Mouse (Mus musculus) forebrain, embryonic 14.5 days (tissue): ENCODE data around the gene Trpm3. TPM values are rescaled to one million over a fixed set of nuclear protein-coding genes. Genes with fewer than 3 reads are reported as not detected.

Source experiments
- ATAC-seq: fragments of 200-750 bp; cut with Nextera tagmentation; 2 replicates; pipeline ENCODE4 v1.8.0; 2017; ENCODE audit warnings: mild to moderate bottlenecking, moderate library complexity
- DNase-seq: peaks from one replicate; pipeline ENCODE4 v3.0.0-alpha.2; 2015; ENCODE audit warnings: low spot score
- H3K27ac ChIP-seq: fragments of 300-500 bp; sonication (generic); 2 replicates; pipeline ENCODE4 v1.5.1; 2014; ENCODE audit warnings: low read depth, mild to moderate bottlenecking, control low read depth, low read length, moderate library complexity
- H3K27me3 ChIP-seq: fragments of 300-500 bp; sonication (generic); replicated peaks from 2 replicates; pipeline ENCODE4 v1.6.1; 2014; ENCODE audit warnings: low read length, control low read depth, mixed read lengths; ENCODE audit not compliant: control insufficient read depth, insufficient read depth
- H3K36me3 ChIP-seq: fragments of 300-500 bp; sonication (generic); 2 replicates; pipeline ENCODE4 v1.6.1; 2014; ENCODE audit warnings: low read length, control low read depth; ENCODE audit not compliant: control insufficient read depth, insufficient read depth
- H3K4me1 ChIP-seq: fragments of 300-500 bp; sonication (generic); 2 replicates; pipeline ENCODE4 v1.6.1; 2014; ENCODE audit warnings: antibody characterized with exemption, low read length, control low read depth; ENCODE audit not compliant: control insufficient read depth, insufficient read depth
- H3K4me2 ChIP-seq: fragments of 300-500 bp; sonication (generic); 2 replicates; pipeline ENCODE4 v1.6.1; 2014; ENCODE audit warnings: mild to moderate bottlenecking, control low read depth, low read length
- H3K4me3 ChIP-seq: fragments of 300-500 bp; sonication (generic); 2 replicates; pipeline ENCODE4 v1.5.1; 2014; ENCODE audit warnings: low read depth, low read length, control low read depth
- H3K9ac ChIP-seq: fragments of 300-500 bp; sonication (generic); 2 replicates; pipeline ENCODE4 v1.6.1; 2014; ENCODE audit warnings: mild to moderate bottlenecking, low read length, control low read depth, moderate library complexity
- H3K9me3 ChIP-seq: fragments of 300-500 bp; sonication (generic); replicated peaks from 2 replicates; pipeline ENCODE4 v1.6.1; 2016; ENCODE audit warnings: low read length, control low read depth, mixed read lengths; ENCODE audit not compliant: control insufficient read depth
- WGBS: fragments of 180-500 bp; shearing (Covaris S2); extraction: QIAGEN DNeasy Blood & Tissue Kit; methylation state at CpG from one replicate; pipeline ENCODE4 v1.1.7; 2014; 5-methylcytosine and 5-hydroxymethylcytosine counted together
- polyA plus RNA-seq: library from polyadenylated mRNA; unstranded; fragments of >200 nt; fragmentation: Nextera tagmentation; extraction: Ambion mirVana; gene quantifications from 2 replicates; pipeline ENCODE4 v1.2.1, GENCODE M21; 2014

Trpm3 gene
- polyA plus RNA-seq, 1 experiment from 2014 or later: 10.7 TPM

DNA sequence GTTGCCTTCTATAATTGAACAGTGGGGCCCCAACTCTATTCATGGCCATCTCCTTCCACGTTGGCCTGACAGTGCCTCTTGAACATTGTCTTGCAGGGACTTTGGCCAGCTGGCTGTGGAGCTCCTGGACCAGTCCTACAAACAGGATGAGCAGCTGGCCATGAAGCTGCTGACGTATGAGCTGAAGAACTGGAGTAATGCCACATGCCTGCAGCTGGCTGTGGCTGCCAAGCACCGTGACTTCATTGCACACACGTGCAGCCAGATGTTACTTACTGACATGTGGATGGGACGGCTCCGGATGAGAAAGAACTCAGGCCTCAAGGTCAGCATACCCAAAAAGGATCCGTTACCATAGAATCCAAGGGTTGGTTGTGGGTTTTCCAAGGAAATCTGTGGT, 763.0 kb downstream of the Trpm3 start:
- no peaks in the 10 kb centered on the region for H3K27me3 ChIP-seq
- 96% methylated on average over 7 of the region's 7 CpGs for WGBS
- ATAC-seq: no peak
- no peak overlapping the region for H3K4me3 ChIP-seq
- H3K9me3 ChIP-seq: no peaks in the 10 kb centered on the region
- no peak overlapping the region for H3K9ac ChIP-seq
- H3K4me1 ChIP-seq: peaks cover 6% of the 10 kb centered on the region; the same call in 1 of the 2 replicates
- no peak for DNase-seq
- H3K27ac ChIP-seq: no peak overlapping the region
- H3K4me2 ChIP-seq: no peak overlapping the region
- H3K36me3 ChIP-seq: no peaks in the 10 kb centered on the region

DNA sequence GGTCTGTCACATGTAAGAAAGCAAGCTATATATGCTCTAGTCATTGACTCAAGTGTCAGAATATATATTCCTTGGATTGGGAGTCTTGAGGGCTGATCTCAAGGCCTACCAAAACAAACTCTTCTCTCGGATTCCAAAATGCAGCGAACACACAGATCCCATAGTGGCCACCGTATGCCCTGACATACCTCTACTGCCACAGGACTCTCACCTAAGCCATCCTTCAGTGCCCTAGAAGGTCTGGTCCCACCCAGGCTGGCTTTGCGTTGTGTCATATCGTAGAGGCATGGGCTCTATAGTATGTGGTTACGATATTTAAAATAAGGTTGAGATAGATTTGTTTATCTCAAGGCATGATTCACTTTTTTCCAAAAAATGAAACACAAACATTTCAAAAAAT, 763.5 kb downstream of the Trpm3 start:
- no peak overlapping the region for H3K27ac ChIP-seq
- no peaks in the 10 kb centered on the region for H3K9me3 ChIP-seq
- H3K36me3 ChIP-seq: no peaks in the 10 kb centered on the region
- no peak overlapping the region for H3K4me3 ChIP-seq
- DNase-seq (no peak), ATAC-seq (no peak)
- H3K4me1 ChIP-seq: peaks cover 6% of the 10 kb centered on the region; the same call in 1 of the 2 replicates
- 95% methylated on average over 6 of the region's 6 CpGs for WGBS
- no peak overlapping the region for H3K4me2 ChIP-seq
- no peaks in the 10 kb centered on the region for H3K27me3 ChIP-seq
- no peak overlapping the region for H3K9ac ChIP-seq

DNA sequence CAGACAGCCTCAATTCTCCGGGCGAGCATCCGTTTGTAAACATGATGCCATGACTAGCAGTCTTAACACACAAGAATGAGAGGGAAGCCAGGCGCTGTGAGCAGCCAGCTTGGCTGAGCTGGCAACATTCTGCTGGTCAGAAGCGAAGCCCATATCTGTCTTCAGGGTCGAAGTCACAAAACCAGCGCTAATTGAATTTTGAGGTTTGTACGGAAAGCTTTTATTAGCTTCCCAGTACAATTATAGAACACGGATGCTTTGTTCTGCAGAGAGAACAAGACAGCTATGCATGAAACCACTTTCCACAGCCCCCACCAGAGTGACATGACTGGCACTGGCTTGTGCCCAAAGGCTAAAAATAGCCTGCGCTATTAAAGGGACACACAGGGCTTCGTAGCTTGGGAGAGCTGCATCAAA, 766.2 kb downstream of the Trpm3 start:
- peak; percentile 67 for DNase-seq
- no peaks in the 10 kb centered on the region for H3K27me3 ChIP-seq
- 62% methylated on average over 11 of the region's 11 CpGs for WGBS
- H3K27ac ChIP-seq: peak overlapping the region; percentile 65
- H3K4me3 ChIP-seq: no peak overlapping the region
- no peaks in the 10 kb centered on the region for H3K36me3 ChIP-seq
- H3K9ac ChIP-seq: no peak overlapping the region
- no peak overlapping the region for H3K4me2 ChIP-seq
- ATAC-seq: peak; percentile 50
- H3K9me3 ChIP-seq: no peaks in the 10 kb centered on the region
- H3K4me1 ChIP-seq: peaks cover 6% of the 10 kb centered on the region; the same call in 1 of the 2 replicates

DNA sequence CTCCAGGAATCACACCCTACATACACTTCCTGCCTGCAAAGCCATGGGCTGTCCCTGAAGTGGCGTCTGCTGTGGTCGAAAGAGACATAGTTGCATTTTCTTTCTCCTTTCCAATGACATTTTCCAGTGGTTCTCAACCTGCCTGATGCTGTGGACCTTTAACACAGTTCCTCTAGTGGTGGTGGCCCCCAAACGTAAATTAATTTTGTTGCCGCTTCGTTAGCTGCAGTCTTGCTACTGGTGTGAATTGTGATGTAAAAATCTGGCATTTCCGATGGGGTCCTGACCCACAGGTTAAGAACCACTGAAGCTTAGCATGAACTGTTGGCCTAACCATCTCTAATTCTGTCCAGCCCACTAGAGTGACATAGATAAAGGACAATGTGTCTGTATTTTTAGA, 771.8 kb downstream of the Trpm3 start:
- DNase-seq (no peak), ATAC-seq (no peak)
- 74% methylated on average over 6 of the region's 6 CpGs for WGBS
- Histone ChIP-seq H3K27me3 (no peaks in the 10 kb centered on the region), H3K9ac (no peak overlapping the region), H3K4me2 (no peak overlapping the region), H3K4me1 (no peaks in the 10 kb centered on the region), H3K27ac (no peak overlapping the region), H3K36me3 (no peaks in the 10 kb centered on the region), H3K9me3 (no peaks in the 10 kb centered on the region), H3K4me3 (no peak overlapping the region)

DNA sequence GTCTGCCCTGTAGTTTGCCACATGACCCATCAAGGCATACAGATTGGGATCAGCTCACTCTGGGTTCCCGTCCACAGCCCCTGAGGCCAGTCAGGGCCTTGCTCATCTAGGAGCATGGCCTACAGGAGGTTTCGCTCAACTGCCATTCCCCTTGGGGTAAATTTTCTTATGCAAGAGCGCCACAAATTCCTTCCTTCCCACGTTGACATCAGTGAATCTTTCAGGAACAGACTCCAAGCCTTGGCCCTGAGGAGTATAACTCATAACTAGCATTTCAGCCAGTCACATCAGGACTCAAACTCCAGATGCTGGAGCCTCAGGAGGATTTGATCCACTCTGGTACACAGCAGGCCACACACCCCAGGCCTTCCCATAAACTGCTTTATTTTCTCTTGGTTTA, 774.1 kb downstream of the Trpm3 start:
- Histone ChIP-seq H3K9ac (no peak overlapping the region), H3K36me3 (no peaks in the 10 kb centered on the region), H3K9me3 (no peaks in the 10 kb centered on the region), H3K27me3 (no peaks in the 10 kb centered on the region), H3K4me3 (no peak overlapping the region), H3K27ac (no peak overlapping the region), H3K4me1 (0 out of 2 replicates have a peak, but pooled peaks cover 3% of the 10 kb centered on the region), H3K4me2 (no peak overlapping the region)
- no peak for ATAC-seq
- WGBS: 88% methylated on average over 4 of the region's 4 CpGs
- no peak for DNase-seq

DNA sequence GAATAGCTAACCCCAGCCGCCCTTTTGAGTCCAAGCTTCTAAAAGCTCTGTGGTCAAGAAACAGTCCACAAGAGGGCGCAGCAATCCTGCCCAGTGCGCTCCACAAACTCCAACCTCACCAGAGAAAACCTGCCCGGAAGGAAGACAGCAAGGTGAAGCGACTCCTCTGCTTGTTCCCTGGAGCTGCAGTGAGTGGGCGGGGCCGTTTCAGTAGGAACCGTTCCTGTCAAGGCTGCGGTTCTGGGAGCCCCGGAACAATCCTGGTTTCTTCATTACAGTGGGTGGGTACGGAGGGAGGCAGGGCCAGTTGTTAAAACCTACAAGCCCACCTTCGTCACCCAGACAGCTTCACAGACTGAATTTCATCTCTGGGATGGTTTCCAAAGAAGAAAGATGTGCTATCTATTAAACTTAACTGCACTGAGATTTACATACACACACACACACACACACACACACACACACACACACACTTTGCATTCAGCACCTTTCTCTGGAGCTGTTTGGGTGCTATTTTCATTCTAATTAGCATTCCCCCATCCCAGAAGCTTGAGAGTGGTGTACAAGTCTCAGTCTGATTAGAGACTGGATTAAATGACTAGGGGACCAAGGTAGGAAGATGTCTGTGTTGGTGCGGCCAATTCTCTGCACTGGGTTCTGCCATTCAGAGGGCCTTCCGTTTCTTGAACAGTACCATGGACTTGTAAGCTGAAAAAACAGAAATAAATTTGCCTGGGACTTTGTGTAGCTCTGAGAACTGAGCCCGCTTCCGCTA, 777.2 kb downstream of the Trpm3 start:
- WGBS: 17% methylated on average over 16 of the region's 16 CpGs
- Histone ChIP-seq H3K4me3 (peak overlapping the region; percentile 22), H3K27ac (peak overlapping the region; percentile 44; the same call in 1 of the 2 replicates), H3K27me3 (no peaks in the 10 kb centered on the region), H3K4me1 (0 out of 2 replicates have a peak, but pooled peaks cover 3% of the 10 kb centered on the region), H3K9me3 (no peaks in the 10 kb centered on the region), H3K4me2 (peak overlapping the region; percentile 56), H3K9ac (peak overlapping the region; percentile 37; the same call in 1 of the 2 replicates), H3K36me3 (no peaks in the 10 kb centered on the region)
- peak; percentile 81 for ATAC-seq
- DNase-seq: peak; percentile 89

DNA sequence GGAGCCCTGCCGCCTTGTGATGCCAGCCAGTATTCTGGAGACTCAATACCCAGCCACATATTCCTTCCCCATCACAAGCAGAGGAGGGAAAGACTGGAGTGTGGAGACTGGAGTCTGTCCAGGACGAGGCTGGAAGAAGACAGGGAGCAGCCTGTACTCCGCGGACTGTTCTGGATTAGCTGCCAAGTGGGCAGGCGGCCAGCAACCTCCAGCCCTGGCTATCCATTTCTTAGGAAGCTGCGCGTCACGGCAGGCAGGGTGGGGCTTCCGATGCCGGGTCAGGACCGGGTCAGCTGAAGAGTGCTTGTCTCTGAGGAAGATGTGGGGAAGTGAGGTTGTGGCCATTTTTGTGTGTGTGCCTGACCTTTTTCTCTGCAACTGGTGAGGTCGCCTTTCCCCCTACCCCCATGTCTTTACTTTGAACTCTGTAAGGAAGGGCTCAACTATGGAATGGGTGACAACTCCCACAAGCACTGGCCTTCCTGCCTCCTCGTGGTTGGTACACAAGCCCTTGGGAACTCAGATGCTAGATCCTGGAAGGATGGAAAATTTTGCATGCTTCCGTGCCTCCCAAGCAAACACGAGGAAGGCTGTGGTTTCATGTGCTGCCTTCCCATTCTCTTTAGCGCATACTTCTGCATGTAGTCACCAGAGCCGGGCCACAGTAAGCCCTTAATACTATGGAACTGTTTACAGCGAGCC, 777.9 kb downstream of the Trpm3 start:
- Histone ChIP-seq H3K4me1 (0 out of 2 replicates have a peak, but pooled peaks cover 3% of the 10 kb centered on the region), H3K4me3 (no peak overlapping the region), H3K9me3 (no peaks in the 10 kb centered on the region), H3K27me3 (no peaks in the 10 kb centered on the region), H3K9ac (peak overlapping the region; percentile 33; the same call in 1 of the 2 replicates), H3K36me3 (no peaks in the 10 kb centered on the region), H3K4me2 (peak overlapping the region; percentile 56), H3K27ac (peak overlapping the region; percentile 44; the same call in 1 of the 2 replicates)
- peak; percentile 92 for ATAC-seq
- 44% methylated on average over 18 of the region's 18 CpGs for WGBS
- DNase-seq: peak; percentile 81

DNA sequence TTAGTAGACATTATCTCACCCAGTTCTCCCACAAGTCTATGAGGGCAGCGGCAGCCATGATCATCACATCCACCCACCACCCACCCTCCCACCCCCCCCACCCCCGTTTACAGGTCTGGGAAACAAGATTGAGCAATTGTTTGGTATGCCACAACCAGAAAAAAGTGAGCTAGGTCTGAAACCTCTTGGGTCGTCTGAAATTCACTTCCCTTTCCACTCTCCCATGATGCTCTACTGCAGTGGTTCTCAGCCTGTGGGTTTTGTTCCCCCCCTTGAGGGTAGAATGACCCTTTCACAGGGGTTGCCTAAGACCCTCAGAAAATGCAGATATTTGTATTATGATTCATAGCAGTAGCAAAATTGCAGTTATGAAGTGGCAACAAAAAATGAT, 778.5 kb downstream of the Trpm3 start:
- DNase-seq (no peak), ATAC-seq (no peak)
- Histone ChIP-seq H3K4me3 (no peak overlapping the region), H3K4me2 (no peak overlapping the region), H3K9me3 (no peaks in the 10 kb centered on the region), H3K36me3 (no peaks in the 10 kb centered on the region), H3K27ac (no peak overlapping the region), H3K9ac (no peak overlapping the region), H3K4me1 (0 out of 2 replicates have a peak, but pooled peaks cover 3% of the 10 kb centered on the region), H3K27me3 (no peaks in the 10 kb centered on the region)
- WGBS: 78% methylated on average over 3 of the region's 3 CpGs

DNA sequence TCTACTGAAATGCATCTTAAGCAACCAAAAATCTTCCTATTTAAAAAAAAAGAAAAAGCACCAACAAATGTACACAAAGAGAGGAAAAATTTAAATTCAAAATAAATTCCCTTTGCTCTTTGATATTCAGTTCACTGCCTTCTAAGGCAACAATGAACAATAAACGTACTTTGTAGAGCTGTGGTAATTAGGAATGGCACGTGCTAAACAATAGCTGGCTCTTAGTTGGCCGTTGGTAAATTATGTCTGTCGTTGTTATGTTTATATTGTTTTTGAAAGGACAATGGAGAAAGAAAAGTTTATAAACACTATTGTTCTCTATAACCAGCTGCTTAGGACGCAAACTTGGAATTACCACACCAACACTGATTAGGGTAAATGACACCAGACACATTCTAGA, 782.1 kb downstream of the Trpm3 start:
- no peak overlapping the region for H3K27ac ChIP-seq
- H3K4me1 ChIP-seq: 0 out of 2 replicates have a peak, but pooled peaks cover 3% of the 10 kb centered on the region
- no peak overlapping the region for H3K4me3 ChIP-seq
- no peaks in the 10 kb centered on the region for H3K36me3 ChIP-seq
- DNase-seq (no peak), ATAC-seq (no peak)
- H3K9ac ChIP-seq: no peak overlapping the region
- no peaks in the 10 kb centered on the region for H3K9me3 ChIP-seq
- H3K4me2 ChIP-seq: no peak overlapping the region
- H3K27me3 ChIP-seq: no peaks in the 10 kb centered on the region
- WGBS: 47% methylated on average over 5 of the region's 5 CpGs
